Mouse (Mus musculus): ENCODE data around the gene Psmb5.
"Not testable (repeated sequence)": the region's sequence is repeated elsewhere in the genome, so short reads cannot be mapped to it uniquely, and the experiment has no call there.

Psmb5 gene

DNA sequence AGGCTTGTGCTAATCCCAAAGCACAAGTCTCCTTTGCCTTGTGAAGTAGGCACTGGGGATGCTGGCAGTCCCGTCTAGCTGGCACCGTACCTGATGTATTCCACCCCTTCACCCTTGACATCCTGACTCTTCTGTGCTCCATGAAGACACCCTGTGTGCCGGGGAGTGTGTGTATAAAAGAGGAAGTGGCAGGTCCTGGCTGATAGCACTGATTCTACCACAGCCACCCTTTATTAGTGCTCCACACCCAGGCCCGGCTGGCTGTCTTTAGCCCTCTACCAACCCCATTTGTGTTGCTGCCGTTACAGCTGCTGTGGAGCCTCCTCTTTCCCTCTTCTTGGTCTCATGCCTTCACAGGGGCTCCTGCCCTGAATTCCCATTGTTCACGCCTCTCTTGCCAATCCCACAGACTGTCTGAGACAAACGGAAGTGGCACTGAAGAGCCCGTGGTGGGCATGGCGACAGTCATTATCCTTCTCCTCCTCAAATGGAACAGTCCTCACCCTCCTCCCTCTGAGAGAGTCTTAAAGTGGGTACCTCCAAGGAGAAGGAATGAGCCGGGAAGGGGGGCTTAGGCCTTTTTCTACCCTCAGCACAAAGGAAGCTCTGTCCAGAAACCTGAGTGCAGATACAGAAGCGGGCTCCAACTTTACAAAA lies 12.9 kb upstream of the Psmb5 start:
- in situ Hi-C loops (cut with MboI, MseI), result no loop called here

- in situ Hi-C loops (cut with MboI, MseI), result no loop called here
Measured at GRCm38 (mm10) chr14:54629797-54630196, 12.0 kb upstream of the Psmb5 start.

DNA sequence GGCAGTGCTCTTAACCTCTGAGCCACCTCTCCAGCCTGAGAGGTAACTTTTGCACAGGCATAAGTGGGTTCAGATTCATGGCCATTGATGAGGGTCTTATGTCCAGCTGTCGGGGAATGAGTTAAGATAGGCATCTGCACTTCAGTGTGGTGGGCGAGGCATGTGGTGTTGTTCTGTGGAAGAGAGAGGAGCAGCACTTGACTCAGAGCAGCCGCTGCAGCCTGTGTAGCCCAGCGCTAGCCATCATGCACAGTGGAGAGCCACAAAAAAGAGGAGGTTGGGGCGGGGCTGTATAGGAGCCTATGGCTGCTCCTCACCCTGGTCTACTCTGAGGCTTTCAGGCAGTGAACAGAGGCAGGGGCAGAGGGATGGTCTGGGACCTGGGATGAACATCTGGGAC lies 10.3 kb upstream of the Psmb5 start:
- in situ Hi-C loops (cut with MboI, MseI), result no loop called here

- in situ Hi-C loops (cut with MboI, MseI), result no loop called here
Measured at GRCm38 (mm10) chr14:54624976-54625375, 7.2 kb upstream of the Psmb5 start.

DNA sequence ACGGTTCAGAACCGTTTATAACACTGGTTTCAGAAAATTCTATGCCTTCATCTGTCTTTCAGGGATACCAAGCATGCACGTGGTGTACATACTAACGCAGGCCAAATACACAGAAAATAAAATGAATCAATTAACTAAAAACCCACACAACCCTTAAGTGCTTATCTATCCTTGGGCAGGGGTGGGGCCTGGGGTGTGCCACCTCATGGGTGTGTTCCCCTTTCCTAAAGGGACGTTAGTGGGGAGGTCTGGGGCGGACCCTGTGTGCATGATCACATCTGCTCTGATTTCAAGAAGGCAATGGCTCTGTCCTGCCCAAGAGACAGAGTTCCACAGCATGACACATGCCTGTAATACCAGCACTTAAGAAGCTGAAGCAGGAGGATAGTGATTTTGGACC lies 5.5 kb upstream of the Psmb5 start:
- in situ Hi-C loops (cut with MboI, MseI), result no loop called here

DNA sequence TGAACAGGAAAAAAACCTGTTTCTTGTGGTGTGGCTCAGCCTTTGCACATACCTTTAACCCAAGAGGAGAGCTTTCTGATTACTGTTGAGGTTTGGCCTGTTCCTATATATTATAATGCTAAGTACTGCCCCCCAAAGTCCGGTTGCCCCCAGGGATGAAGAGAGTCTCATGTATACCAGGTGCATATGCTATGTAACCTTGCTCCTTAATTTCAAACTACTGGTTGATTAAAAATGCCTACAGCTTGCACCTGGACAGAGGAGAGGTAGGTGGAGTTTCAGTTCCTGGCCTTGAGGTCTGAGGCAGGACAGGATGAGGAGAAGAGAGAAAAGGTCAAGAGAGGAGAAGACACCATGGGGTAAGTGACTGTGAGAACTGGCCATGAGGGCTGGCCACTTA lies 3.3 kb upstream of the Psmb5 start, which contains the start of gene Psmb11:
Psmb11 (plus strand) TSS at position 301 of the 400 bp plus-strand sequence.
- in situ Hi-C loops (cut with MboI, MseI), result no loop called here

DNA sequence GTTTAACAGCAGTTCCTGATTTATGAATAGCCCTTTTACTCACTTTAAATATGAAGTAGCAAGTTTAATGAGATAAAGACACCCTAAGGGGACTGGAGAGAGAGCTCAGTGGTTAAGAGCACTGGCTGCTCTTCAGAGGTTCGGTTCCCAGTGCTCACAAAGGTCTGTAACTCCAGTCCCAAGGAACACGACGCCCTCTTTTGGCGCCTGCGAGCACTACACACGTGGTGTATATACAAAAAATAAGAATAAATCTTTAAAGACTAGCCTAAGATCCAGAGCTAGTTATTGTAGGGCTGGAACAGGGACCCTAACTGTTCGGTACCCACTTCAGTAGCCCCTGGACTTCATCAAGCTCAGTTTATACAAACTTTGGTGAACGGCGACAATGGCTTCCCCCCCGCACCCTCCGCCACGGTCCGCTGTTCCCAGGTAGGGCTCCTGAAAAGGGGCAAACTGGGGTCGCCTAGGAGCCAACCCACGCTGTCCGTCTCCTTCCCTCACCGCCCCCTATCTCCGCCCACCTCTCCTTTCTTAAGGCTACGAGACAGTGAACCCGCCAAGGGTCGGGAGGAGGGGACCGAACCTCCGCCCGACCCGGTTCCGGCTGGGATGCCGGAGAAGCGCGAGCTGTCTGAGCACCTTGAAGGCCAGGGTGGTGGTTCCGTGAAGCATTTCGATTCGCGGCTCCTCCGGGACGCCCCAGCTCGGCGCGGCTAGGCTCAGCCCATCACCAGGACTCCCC lies 498 bp downstream of the Psmb5 start:
- in situ Hi-C loops (cut with MboI, MseI), result no loop called here

DNA sequence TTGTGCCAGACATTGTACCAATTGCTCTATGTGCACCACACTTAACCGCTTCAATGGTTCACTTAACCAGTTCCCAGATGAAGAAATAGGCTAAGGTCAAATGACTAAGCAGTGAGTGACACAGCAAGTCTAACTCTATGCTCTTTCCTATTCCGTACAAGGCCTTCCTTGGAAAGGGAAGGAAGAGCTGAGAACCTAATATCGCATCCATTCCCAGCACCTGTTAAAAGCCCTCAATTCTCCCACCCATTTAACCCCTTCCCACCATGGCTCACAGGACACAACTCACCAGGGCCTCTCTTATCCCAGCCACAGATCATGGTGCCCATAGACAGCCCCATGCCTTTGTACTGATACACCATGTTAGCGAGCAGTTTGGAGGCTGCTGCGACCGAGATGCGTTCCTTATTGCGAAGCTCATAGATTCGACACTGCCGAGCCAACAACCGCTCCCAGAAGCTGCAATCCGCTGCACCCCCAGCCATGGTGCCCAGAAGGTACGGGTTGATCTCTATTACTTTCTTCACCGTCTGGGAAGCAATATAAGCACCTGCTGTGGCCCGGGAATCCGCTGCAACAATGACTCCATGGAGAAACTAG lies 1.5 kb downstream of the Psmb5 start:
- in situ Hi-C loops (cut with MboI, MseI), result no loop called here

DNA sequence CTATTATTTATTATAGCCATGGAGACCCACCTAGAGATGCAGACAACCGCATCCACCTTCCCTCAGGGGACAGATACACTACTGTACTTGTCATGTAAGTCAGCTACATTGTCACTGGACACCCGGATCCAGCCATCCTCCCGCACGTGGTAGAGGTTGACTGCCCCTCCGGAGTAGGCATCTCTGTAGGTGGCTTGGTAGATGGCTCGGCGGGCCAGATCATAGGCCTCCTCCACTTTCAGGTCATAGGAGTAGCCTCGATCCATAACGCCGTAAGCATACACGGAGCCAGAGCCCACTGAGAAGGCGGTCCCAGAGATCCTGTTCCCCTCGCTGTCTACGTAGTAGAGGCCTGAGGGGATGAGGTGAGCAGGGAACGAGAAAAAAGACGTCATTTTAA lies 3.7 kb downstream of the Psmb5 start:
- in situ Hi-C loops (cut with MboI, MseI), result not testable (repeated sequence)

DNA sequence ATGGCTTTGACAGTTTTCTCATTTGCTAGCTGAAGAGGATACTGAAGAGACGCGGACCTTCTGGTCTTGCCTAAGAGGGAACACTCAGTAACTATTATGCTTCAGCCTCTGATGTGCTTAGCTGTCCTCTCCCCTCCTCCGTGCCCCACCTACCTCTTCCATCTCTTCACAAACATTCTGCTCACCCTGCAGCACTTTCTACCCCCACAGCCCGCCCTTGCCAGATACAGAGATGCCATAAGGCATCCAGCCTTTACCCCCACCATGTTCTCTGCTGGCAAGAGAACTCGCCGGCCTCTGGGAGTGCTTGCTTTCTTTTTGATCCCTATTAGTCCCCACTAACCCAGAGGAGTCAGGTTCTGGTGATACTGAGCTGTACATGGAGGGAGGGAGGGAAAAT lies 7.2 kb downstream of the Psmb5 start:
- in situ Hi-C loops (cut with MboI, MseI), result no loop called here

- in situ Hi-C loops (cut with MboI, MseI), result no loop called here
Measured at GRCm38 (mm10) chr14:54609962-54610361, 7.9 kb downstream of the Psmb5 start.

- in situ Hi-C loops (cut with MboI, MseI), result no loop called here
Measured at GRCm38 (mm10) chr14:54609245-54609644, 8.6 kb downstream of the Psmb5 start.

- in situ Hi-C loops (cut with MboI, MseI), result no loop called here
Measured at GRCm38 (mm10) chr14:54607226-54607625, 10.6 kb downstream of the Psmb5 start.

- in situ Hi-C loops (cut with MboI, MseI), result no loop called here
Measured at GRCm38 (mm10) chr14:54605752-54606321, 12.0 kb downstream of the Psmb5 start, which contains the start of gene 4931414P19Rik. 4931414P19Rik (minus strand) TSS chr14:54605993.

DNA sequence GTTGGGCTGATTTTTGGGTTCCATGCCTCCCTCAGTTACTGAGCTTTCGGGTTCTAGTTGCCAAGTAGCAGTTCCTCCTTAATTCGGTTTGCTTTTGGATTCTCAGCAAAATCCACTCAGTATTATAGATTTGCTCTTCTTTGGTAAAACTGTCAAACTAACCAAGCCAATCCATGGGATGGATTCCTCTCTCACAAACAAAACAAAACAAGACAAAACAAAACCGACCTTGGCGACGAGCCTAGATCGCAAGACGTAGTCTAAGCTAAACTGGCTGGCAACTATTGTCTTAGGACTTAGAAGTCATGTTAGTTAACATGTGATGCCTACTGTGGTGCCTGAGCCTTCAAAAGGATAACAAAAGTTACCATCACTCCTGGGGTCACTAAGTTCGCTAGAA lies 14.1 kb downstream of the Psmb5 start:
- in situ Hi-C loops (cut with MboI, MseI), result no loop called here

- in situ Hi-C loops (cut with MboI, MseI), result no loop called here
Measured at GRCm38 (mm10) chr14:54603038-54603654, 14.7 kb downstream of the Psmb5 start.

GRCm38 (mm10) chr14:54602613-54603012 lies 15.2 kb downstream of the Psmb5 start:
- in situ Hi-C loops (cut with MboI, MseI), result no loop called here

DNA sequence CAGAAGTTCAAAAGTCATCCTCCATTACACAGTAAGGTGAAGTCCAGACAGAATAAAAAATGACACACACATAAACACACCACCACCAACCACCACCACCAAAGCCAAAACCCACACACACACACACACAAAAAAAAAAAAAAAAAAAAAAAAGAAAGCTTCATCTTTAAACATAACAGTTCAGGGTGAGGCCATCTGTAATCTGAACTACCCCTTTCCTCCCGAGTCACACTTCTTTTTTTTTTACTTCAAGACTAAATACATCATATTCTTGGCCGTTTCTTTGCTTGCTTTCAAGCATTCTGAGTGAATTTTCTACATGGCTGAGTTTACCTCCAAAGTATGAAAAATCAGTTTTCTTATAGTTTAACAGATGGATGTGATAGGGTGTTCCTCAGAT lies 16.2 kb downstream of the Psmb5 start:
- in situ Hi-C loops (cut with MboI, MseI), result no loop called here

DNA sequence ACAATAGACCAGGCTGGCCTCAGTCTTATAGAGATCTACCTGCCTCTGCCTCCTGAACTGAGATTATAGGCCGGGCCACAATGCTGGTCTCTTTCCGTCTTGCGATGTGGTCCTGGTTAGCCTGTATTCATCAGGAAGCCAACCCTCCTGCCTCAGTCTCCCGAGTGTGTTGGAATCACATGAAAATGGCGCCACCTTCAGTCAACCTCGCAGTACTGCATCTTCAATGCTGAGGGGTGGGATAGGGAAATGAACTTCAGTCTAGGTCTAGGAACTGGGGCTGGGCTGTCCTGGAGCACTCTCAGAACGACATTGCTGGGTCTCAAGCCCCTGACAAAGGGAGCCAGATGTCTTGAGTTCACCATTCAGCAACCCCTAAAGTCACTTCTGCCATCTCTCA lies 20.7 kb downstream of the Psmb5 start:
- in situ Hi-C loops (cut with MboI, MseI), result no loop called here

GRCm38 (mm10) chr14:54594631-54595414 lies 23.0 kb downstream of the Psmb5 start:
- in situ Hi-C loops (cut with MboI, MseI), result loop anchor here (5.0 kb wide), 1 partner anchor 68 kb away; no protein-coding TSS in a partner anchor

- in situ Hi-C loops (cut with MboI, MseI), result loop anchor here (5.0 kb wide), 1 partner anchor 67 kb away; no protein-coding TSS in a partner anchor
Measured at GRCm38 (mm10) chr14:54594055-54594454, 23.8 kb downstream of the Psmb5 start.

All from regulatory T cell (primary cell).